Mouse (Mus musculus) liver, embryonic 14.5 days (tissue): ENCODE data around the gene Nck1. TPM values are rescaled to one million over a fixed set of nuclear protein-coding genes. Genes with fewer than 3 reads are reported as not detected.

Experiments
- ATAC-seq: fragments of 200-750 bp; cut with Nextera tagmentation; 2 replicates; pipeline ENCODE4 v1.8.0; 2017; ENCODE audit warnings: moderate number of reproducible peaks, mild to moderate bottlenecking, moderate library complexity; ENCODE audit not compliant: insufficient read depth
- DNase-seq, 3 experiments: peaks; one replicate each; pipeline ENCODE4 v3.0.0-alpha.2; 2012 to 2013; ENCODE audit warnings: low read depth in 3 of 3, low spot score in 3 of 3
- H3K27ac ChIP-seq: fragments of 300-500 bp; sonication (generic); 2 replicates; pipeline ENCODE4 v1.5.1; 2014; ENCODE audit warnings: moderate library complexity, mild to moderate bottlenecking, control low read depth, inconsistent platforms
- H3K27me3 ChIP-seq: fragments of 300-500 bp; sonication (generic); 2 replicates; pipeline ENCODE4 v1.6.1; 2014; ENCODE audit warnings: mild to moderate bottlenecking, low read length, moderate library complexity; ENCODE audit not compliant: control insufficient read depth, insufficient read depth
- H3K36me3 ChIP-seq: fragments of 300-500 bp; sonication (generic); replicated peaks from 2 replicates; pipeline ENCODE4 v1.6.1; 2014; ENCODE audit warnings: low read depth; ENCODE audit not compliant: control insufficient read depth, insufficient read depth
- H3K4me1 ChIP-seq, 2 experiments: fragments of 200-500 bp in 1 of 2; fragments of 300-500 bp in 1 of 2; sonication (generic) in 1 of 2; replicated peaks; 2 replicates each; pipeline ENCODE4 v1.6.1; 2012 to 2014; ENCODE audit warnings: antibody characterized with exemption in 1 of 2, inconsistent platforms in 1 of 2, low read length in 1 of 2; ENCODE audit not compliant: control insufficient read depth in 2 of 2, insufficient read depth in 2 of 2
- H3K4me2 ChIP-seq: fragments of 300-500 bp; sonication (generic); 2 replicates; pipeline ENCODE4 v1.6.1; 2014; ENCODE audit warnings: low read depth, mild to moderate bottlenecking, control low read depth, moderate library complexity
- H3K4me3 ChIP-seq, 2 experiments: fragments of 200-500 bp in 1 of 2; fragments of 300-500 bp in 1 of 2; sonication (generic) in 1 of 2; 2 replicates each; pipeline ENCODE4 v1.5.1; 2012 to 2014; ENCODE audit warnings: low read depth in 2 of 2, low read length in 2 of 2, mild to moderate bottlenecking in 2 of 2, control low read depth in 1 of 2, inconsistent platforms in 1 of 2, moderate library complexity in 1 of 2; ENCODE audit not compliant: insufficient read depth in 1 of 2
- H3K9ac ChIP-seq: fragments of 300-500 bp; sonication (generic); replicated peaks from 2 replicates; pipeline ENCODE4 v1.6.1; 2014; ENCODE audit warnings: mild to moderate bottlenecking, control low read depth, moderate library complexity
- H3K9me3 ChIP-seq: fragments of 300-500 bp; sonication (generic); 2 replicates; pipeline ENCODE4 v1.6.1; 2016; ENCODE audit warnings: low read length, mixed read lengths; ENCODE audit not compliant: control insufficient read depth
- CTCF ChIP-seq: IDR thresholded peaks from 2 replicates; pipeline ENCODE4 v1.5.1; 2016; ENCODE audit warnings: antibody characterized with exemption, low read depth, control low read depth
- EP300 ChIP-seq: IDR thresholded peaks from 2 replicates; pipeline ENCODE4 v1.6.1; 2016; ENCODE audit warnings: antibody characterized with exemption, low read depth
- WGBS: fragments of 180-500 bp; shearing (Covaris S2); extraction: QIAGEN DNeasy Blood & Tissue Kit; methylation state at CpG from one replicate; pipeline ENCODE4 v1.1.7; 2014; ENCODE audit not compliant: insufficient replicate concordance; 5-methylcytosine and 5-hydroxymethylcytosine counted together
- polyA plus RNA-seq, 2 experiments: library from polyadenylated mRNA; depleted of rRNA in 1 of 2; stranded (reverse) in 1 of 2; unstranded in 1 of 2; fragments of >200 nt; fragmentation: Nextera tagmentation in 1 of 2; extraction: Ambion mirVana in 1 of 2; gene quantifications; 2 replicates each; pipeline versions ENCODE4 v1.2.1 to v1.2.3; 2012 to 2014

Gene Nck1
- polyA plus RNA-seq, 2 experiments: 12.9 to 18.3 TPM

GRCm38 (mm10) chr9:100555686-100556085, 9.8 kb upstream of the Nck1 start:
- H3K27me3 ChIP-seq: no peaks in the 10 kb centered on the region
- H3K4me1 ChIP-seq: no peaks in the 10 kb centered on the region
- H3K9me3 ChIP-seq: no peaks in the 10 kb centered on the region
- ATAC-seq: no peak
- H3K36me3 ChIP-seq: no peaks in the 10 kb centered on the region
- no peak overlapping the region for H3K27ac ChIP-seq
- no peak for TF ChIP-seq CTCF
- no peak for TF ChIP-seq EP300
- WGBS: 65% methylated on average over 5 of the region's 5 CpGs
- no peak overlapping the region for H3K4me2 ChIP-seq
- no peak overlapping the region for H3K9ac ChIP-seq
- H3K4me3 ChIP-seq: no peak overlapping the region
- no peak for DNase-seq

GRCm38 (mm10) chr9:100548313-100548712, 2.4 kb upstream of the Nck1 start:
- no peaks in the 10 kb centered on the region for H3K36me3 ChIP-seq
- peak in 1 of 3 experiments; percentile 7 for DNase-seq
- H3K4me2 ChIP-seq: no peak overlapping the region
- peaks cover 5% of the 10 kb centered on the region for H3K9me3 ChIP-seq
- 73% methylated on average over 2 of the region's 2 CpGs for WGBS
- no peak overlapping the region for H3K9ac ChIP-seq
- no peaks in the 10 kb centered on the region for H3K27me3 ChIP-seq
- peaks cover 8 to 14% of the 10 kb centered on the region in 2 experiments for H3K4me1 ChIP-seq
- no peak overlapping the region for H3K4me3 ChIP-seq
- TF ChIP-seq EP300 (no peak), CTCF (peak; percentile 66)
- no peak overlapping the region for H3K27ac ChIP-seq
- no peak for ATAC-seq

GRCm38 (mm10) chr9:100546594-100546910, 618 bp upstream of the Nck1 start:
- TF ChIP-seq CTCF (peak; percentile 25), EP300 (no peak)
- Histone ChIP-seq H3K27ac (peak overlapping the region; percentile 34; the same call in 1 of the 2 replicates), H3K4me2 (peak overlapping the region; percentile 75), H3K27me3 (no peaks in the 10 kb centered on the region), H3K9me3 (peaks cover 5% of the 10 kb centered on the region), H3K4me3 (peak overlapping the region; percentile 81 to 87), H3K9ac (peak overlapping the region; percentile 60), H3K4me1 (peaks cover 8 to 14% of the 10 kb centered on the region in 2 experiments), H3K36me3 (no peaks in the 10 kb centered on the region)
- DNase-seq (peak in 1 of 3 experiments; percentile 13), ATAC-seq (peak; percentile 20; the same call in 1 of the 2 replicates)
- WGBS: 9% methylated on average over 9 of the region's 9 CpGs

- Histone ChIP-seq H3K4me3 (peak overlapping the region; percentile 74 to 87), H3K36me3 (no peaks in the 10 kb centered on the region), H3K4me1 (peaks cover 12 to 14% of the 10 kb centered on the region in 2 experiments), H3K9ac (peak overlapping the region; percentile 85), H3K9me3 (peaks cover 5% of the 10 kb centered on the region), H3K27ac (peak overlapping the region; percentile 32; the same call in 1 of the 2 replicates), H3K4me2 (peak overlapping the region; percentile 92), H3K27me3 (no peaks in the 10 kb centered on the region)
- ATAC-seq (no peak), DNase-seq (peak in 1 of 3 experiments; percentile 11)
- TF ChIP-seq CTCF (no peak), EP300 (no peak)
- WGBS: 1% methylated on average over 38 of the region's 38 CpGs
Measured at GRCm38 (mm10) chr9:100544948-100545714, 803 bp downstream of the Nck1 start.

- Histone ChIP-seq H3K36me3 (no peaks in the 10 kb centered on the region), H3K4me3 (no peak overlapping the region), H3K4me1 (peaks cover 12 to 14% of the 10 kb centered on the region in 2 experiments), H3K9ac (no peak overlapping the region), H3K27me3 (no peaks in the 10 kb centered on the region), H3K4me2 (no peak overlapping the region), H3K27ac (no peak overlapping the region), H3K9me3 (no peaks in the 10 kb centered on the region)
- 38% methylated on average over 2 of the region's 2 CpGs for WGBS
- DNase-seq (no peak), ATAC-seq (peak; percentile 52; the same call in 1 of the 2 replicates)
- TF ChIP-seq EP300 (no peak), CTCF (no peak)
Measured at GRCm38 (mm10) chr9:100535618-100536262, 10.2 kb downstream of the Nck1 start.
